Comparison of ENCODE assay signal across 18 mouse cellular contexts in genomic region chr12:40277581-40277980, GRCm38 (mm10). TPM values are rescaled to one million over a fixed set of nuclear protein-coding genes. Genes with fewer than 3 reads are reported as not detected.
DNase-seq lines count a peak whose midpoint lies in the region; ATAC-seq lines count a peak whose summit lies in the region.
"Had no signal": no experiment of that assay in that cellular context is flagged by ENCODE, and none has a peak within 500 bp of the region (broad histone marks: within the 10 kb centered on the region; RNA-seq: fewer than 3 reads in every experiment).

No protein-coding gene starts in this region.

- H3K9ac ChIP-seq in forebrain, embryonic 12.5 days = no peak overlapping the region
- H3K9ac ChIP-seq: embryonic facial prominence, embryonic 12.5 days had no signal

- no peaks in the 10 kb centered on the region for H3K36me3 ChIP-seq in forebrain, embryonic 12.5 days (replicated peaks)
- H3K36me3 ChIP-seq: embryonic facial prominence, embryonic 10.5 days; embryonic facial prominence, embryonic 12.5 days had no signal

- ATAC-seq in granulocyte monocyte progenitor cell, adult 5-6 weeks (replicated peaks; ENCODE audit: poor library complexity, severe bottlenecking) = peak; percentile 75
- peak; percentile 55 for ATAC-seq in megakaryocyte progenitor cell, adult 5-6 weeks (replicated peaks; ENCODE audit: poor library complexity)
- ATAC-seq in forebrain, embryonic 12.5 days (ENCODE audit: low FRiP score) = no peak
- ATAC-seq: forebrain, embryonic 14.5 days; forebrain, embryonic 16.5 days had no signal

- H3K27ac ChIP-seq in forebrain, embryonic 12.5 days = no peak overlapping the region
- H3K27ac ChIP-seq: embryonic facial prominence, embryonic 10.5 days; embryonic facial prominence, embryonic 12.5 days had no signal

- H3K27me3 ChIP-seq in forebrain, embryonic 12.5 days = no peaks in the 10 kb centered on the region
- H3K27me3 ChIP-seq: embryonic facial prominence, embryonic 12.5 days had no signal

- no peaks in the 10 kb centered on the region for H3K9me3 ChIP-seq in forebrain, embryonic 12.5 days
- H3K9me3 ChIP-seq: embryonic facial prominence, embryonic 10.5 days; embryonic facial prominence, embryonic 12.5 days had no signal

- DNase-seq in spleen, adult 18-20 months = no peak
- DNase-seq in kidney, adult 18-20 months = no peak
- DNase-seq: adrenal gland, adult 2 months; adrenal gland, postnatal 10 days; adrenal gland, postnatal 25 days; cerebellum, adult 11 months; cerebellum, adult 18-20 months; cerebellum, adult 8-10 months; cerebellum, adult 9-11 months; cerebellum, postnatal 14 days; cerebellum, postnatal 36 days had no signal

- H3K4me2 ChIP-seq in forebrain, embryonic 12.5 days = no peak overlapping the region
- H3K4me2 ChIP-seq: embryonic facial prominence, embryonic 12.5 days had no signal

- no peaks in the 10 kb centered on the region for H3K4me1 ChIP-seq in forebrain, embryonic 12.5 days
- H3K4me1 ChIP-seq: embryonic facial prominence, embryonic 10.5 days; embryonic facial prominence, embryonic 12.5 days had no signal

- no peak overlapping the region for H3K4me3 ChIP-seq in forebrain, embryonic 12.5 days (replicated peaks)
- H3K4me3 ChIP-seq: embryonic facial prominence, embryonic 10.5 days; embryonic facial prominence, embryonic 12.5 days had no signal

- WGBS in forebrain, embryonic 12.5 days = 92% methylated on average over 3 of the region's 3 CpGs

RNA-seq across cellular contexts. Expression of gene Ifrd1, which starts 29.3 kb away (rescaled TPM):
- 91.2 and 111 TPM in 2 replicates for total RNA-seq in granulocyte monocyte progenitor cell, adult 5-6 weeks (2014; fragmentation: Nextera tagmentation)
- 107 and 115 TPM in 2 replicates for total RNA-seq in granulocyte monocyte progenitor cell, adult 5-6 weeks (2017)
- 145 and 175 TPM in 2 replicates for total RNA-seq in megakaryocyte progenitor cell, adult 5-6 weeks (2015)
- total RNA-seq in megakaryocyte progenitor cell, adult 5-6 weeks (2017) = 111 and 112 TPM in 2 replicates
- 195 and 196 TPM in 2 replicates for polyA plus RNA-seq in forebrain, embryonic 12.5 days (2016; fragmentation: Nextera tagmentation; extraction: Ambion mirVana)
